Mouse (Mus musculus) forebrain, embryonic 16.5 days (tissue): ENCODE results near the gene Emp3. TPM values are rescaled to one million over a fixed set of nuclear protein-coding genes. Genes with fewer than 3 reads are reported as not detected.
"Not testable (repeated sequence)": the region's sequence is repeated elsewhere in the genome, so short reads cannot be mapped to it uniquely, and the experiment has no call there.

Experiments used
- ATAC-seq: fragments of 200-750 bp; cut with Nextera tagmentation; 2 replicates; pipeline ENCODE4 v1.8.0; 2017; ENCODE audit warnings: mild to moderate bottlenecking, moderate library complexity
- H3K27ac ChIP-seq: fragments of 300-500 bp; sonication (generic); 2 replicates; pipeline ENCODE4 v1.5.1; 2014; ENCODE audit warnings: low read length, control low read depth
- H3K27me3 ChIP-seq: fragments of 300-500 bp; sonication (generic); replicated peaks from 2 replicates; pipeline ENCODE4 v1.6.1; 2014; ENCODE audit warnings: low read length; ENCODE audit not compliant: control insufficient read depth, insufficient read depth
- H3K36me3 ChIP-seq: fragments of 300-500 bp; sonication (generic); 2 replicates; pipeline ENCODE4 v1.6.1; 2014; ENCODE audit not compliant: control insufficient read depth, insufficient read depth
- H3K4me1 ChIP-seq: fragments of 300-500 bp; sonication (generic); replicated peaks from 2 replicates; pipeline ENCODE4 v1.6.1; 2014; ENCODE audit warnings: low read length; ENCODE audit not compliant: control insufficient read depth, insufficient read depth
- H3K4me2 ChIP-seq: fragments of 300-500 bp; sonication (generic); 2 replicates; pipeline ENCODE4 v1.6.1; 2014; ENCODE audit warnings: mild to moderate bottlenecking, low read length, control low read depth
- H3K4me3 ChIP-seq: fragments of 300-500 bp; sonication (generic); replicated peaks from 2 replicates; pipeline ENCODE4 v1.5.1; 2014; ENCODE audit warnings: mild to moderate bottlenecking, low read length, control low read depth
- H3K9ac ChIP-seq: fragments of 300-500 bp; sonication (generic); replicated peaks from 2 replicates; pipeline ENCODE4 v1.6.1; 2014; ENCODE audit warnings: low read depth, low read length, control low read depth
- H3K9me3 ChIP-seq: fragments of 300-500 bp; sonication (generic); 2 replicates; pipeline ENCODE4 v1.6.1; 2016; ENCODE audit warnings: low read length; ENCODE audit not compliant: control insufficient read depth
- WGBS: fragments of 180-500 bp; shearing (Covaris S2); extraction: QIAGEN DNeasy Blood & Tissue Kit; methylation state at CpG from one replicate; pipeline ENCODE4 v1.1.7; 2014; 5-methylcytosine and 5-hydroxymethylcytosine counted together
- polyA plus RNA-seq: library from polyadenylated mRNA; unstranded; fragments of >200 nt; fragmentation: Nextera tagmentation; extraction: Ambion mirVana; gene quantifications from 2 replicates; pipeline ENCODE4 v1.2.1, GENCODE M21; 2015

Gene Emp3
- polyA plus RNA-seq, 1 experiment from 2014 or later = 19.2 TPM

DNA sequence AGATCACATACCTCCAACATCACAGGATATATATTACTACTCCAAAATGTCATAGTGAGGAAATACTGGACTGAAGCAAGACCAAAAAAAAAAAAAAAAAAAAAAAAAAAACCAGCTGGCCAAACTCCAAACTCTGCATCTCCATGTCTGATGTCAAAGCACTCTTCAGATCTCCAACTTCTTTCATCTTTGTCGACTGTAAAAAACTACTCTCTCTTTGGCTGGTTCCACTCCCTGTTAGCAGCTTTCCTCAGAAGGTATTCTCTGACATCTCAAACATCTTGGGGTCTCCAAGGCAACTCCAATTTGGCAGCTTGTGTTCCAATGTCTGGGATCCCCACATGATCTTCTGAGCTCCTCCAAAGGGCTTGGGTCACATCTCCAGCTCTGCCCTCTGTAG lies 42.9 kb downstream of the Emp3 start, which contains the start of gene Grin2d:
Gene Grin2d, minus strand, starts transcription at position 101 of the 400 bp plus-strand sequence.
- not testable (repeated sequence) for H3K27ac ChIP-seq, ATAC-seq, H3K4me2 ChIP-seq, H3K4me3 ChIP-seq, H3K9ac ChIP-seq, H3K9me3 ChIP-seq, H3K27me3 ChIP-seq
- WGBS = 100% methylated on average over 1 of the region's 1 CpGs
- Histone ChIP-seq H3K4me1 (peaks cover 18% of the 10 kb centered on the region), H3K36me3 (peaks cover 33% of the 10 kb centered on the region)

DNA sequence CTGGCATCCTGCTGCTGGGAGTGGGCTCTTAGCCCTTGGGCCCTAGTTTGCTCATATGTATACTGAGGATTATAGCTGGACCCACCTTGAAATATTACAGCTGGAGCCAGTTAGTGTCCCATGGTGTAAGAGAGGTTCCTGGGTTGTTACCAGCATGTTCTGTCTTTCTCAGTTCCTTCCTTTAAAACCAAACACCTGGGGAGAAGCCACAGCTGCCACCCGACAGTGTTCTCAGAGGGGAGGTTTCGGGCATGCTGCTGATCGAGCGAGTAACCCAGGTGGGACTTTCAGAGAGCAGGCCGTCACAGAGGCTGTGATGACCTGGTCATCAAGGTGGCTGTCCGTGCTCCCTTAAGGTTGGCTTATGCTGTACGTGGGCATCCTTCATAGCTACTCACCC lies 44.3 kb downstream of the Emp3 start:
- ATAC-seq = no peak
- H3K27ac ChIP-seq = no peak overlapping the region
- 96% methylated on average over 7 of the region's 7 CpGs for WGBS
- no peaks in the 10 kb centered on the region for H3K9me3 ChIP-seq
- peaks cover 24% of the 10 kb centered on the region for H3K36me3 ChIP-seq
- no peak overlapping the region for H3K4me3 ChIP-seq
- H3K4me2 ChIP-seq = no peak overlapping the region
- H3K4me1 ChIP-seq = peaks cover 19% of the 10 kb centered on the region
- no peak overlapping the region for H3K9ac ChIP-seq
- H3K27me3 ChIP-seq = no peaks in the 10 kb centered on the region

DNA sequence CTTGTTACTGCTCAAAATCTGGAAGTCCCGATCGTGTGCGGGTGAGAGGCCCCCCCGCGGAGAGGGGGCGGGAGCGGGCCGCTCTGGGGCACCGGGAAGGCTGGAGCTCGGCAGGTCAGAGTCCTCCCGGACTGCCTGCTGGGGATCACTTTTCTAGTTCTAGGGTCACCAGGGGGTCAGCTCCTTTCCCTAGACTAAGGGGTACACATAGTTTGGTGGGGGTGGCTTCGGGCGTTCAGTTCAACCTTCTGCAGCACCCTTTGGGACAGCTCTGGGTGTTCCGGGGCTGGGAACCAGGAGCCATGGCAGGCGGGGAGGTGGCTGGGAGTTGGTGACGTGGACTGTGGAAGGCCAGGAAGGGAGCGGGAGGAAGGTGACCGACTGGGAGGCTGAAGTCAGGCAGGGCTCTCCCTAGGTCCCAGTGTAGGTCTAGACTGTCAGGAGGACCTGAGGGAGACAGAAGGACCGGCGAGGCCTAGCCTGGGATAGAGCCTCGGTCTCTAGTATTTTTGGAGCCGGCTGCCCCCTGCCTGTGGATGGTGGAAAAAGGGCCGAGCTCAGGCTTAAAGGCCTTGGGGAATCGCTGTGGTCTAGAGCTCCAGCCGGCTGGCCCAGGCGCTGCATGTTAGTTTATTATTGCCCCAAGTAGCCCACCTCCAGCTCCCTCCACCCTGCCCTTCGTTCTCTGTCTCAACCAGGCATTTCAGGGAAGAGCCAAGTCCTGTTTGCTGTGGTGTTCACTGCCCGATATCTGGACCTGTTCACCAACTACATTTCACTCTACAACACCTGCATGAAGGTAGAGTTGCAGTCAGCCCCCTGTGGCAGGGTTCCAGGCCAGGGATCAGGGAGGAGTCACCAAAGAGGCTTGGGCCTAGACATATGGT lies 47.9 kb downstream of the Emp3 start:
- H3K36me3 ChIP-seq = peaks cover 11% of the 10 kb centered on the region
- H3K4me2 ChIP-seq = peak overlapping the region; percentile 60
- H3K4me3 ChIP-seq = peak overlapping the region; percentile 66
- no peaks in the 10 kb centered on the region for H3K9me3 ChIP-seq
- peak overlapping the region; percentile 96 for H3K9ac ChIP-seq
- peak; percentile 35 for ATAC-seq
- 3% methylated on average over 28 of the region's 28 CpGs for WGBS
- H3K4me1 ChIP-seq = peaks cover 41% of the 10 kb centered on the region
- peaks cover 5% of the 10 kb centered on the region; the same call in 1 of the 2 replicates for H3K27me3 ChIP-seq
- H3K27ac ChIP-seq = peak overlapping the region; percentile 82

DNA sequence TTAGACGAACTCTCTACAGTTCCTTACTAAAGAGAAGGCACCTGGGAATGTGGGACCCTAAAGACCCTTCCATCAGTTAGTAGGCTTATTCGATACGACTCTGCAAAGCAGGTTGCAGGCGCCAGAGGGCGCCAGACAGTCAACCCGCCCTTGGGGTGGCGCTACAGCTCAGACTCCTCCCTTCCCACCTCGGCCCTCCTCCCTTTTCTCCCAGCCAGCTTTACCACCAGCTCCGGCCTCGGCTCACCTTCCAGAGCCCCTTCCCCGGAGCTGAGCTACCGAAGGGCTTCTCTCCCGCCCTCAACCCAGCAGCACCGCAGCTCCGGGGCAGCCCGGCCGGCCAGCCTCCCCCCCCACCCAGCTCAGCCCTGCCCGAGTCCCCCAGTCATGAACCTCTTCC lies 48.6 kb downstream of the Emp3 start, which contains the start of gene Kdelr1:
Gene Kdelr1, plus strand, starts transcription at position 149 of the 400 bp plus-strand sequence.
- Histone ChIP-seq H3K36me3 (peaks cover 7% of the 10 kb centered on the region), H3K9me3 (no peaks in the 10 kb centered on the region), H3K4me1 (peaks cover 48% of the 10 kb centered on the region), H3K9ac (peak within 1 kb of the TSS; percentile 96), H3K4me3 (peak within 1 kb of the TSS; percentile 66), H3K27ac (peak within 1 kb of the TSS; percentile 82), H3K4me2 (peak within 1 kb of the TSS; percentile 60), H3K27me3 (peaks cover 5% of the 10 kb centered on the region; the same call in 1 of the 2 replicates)
- under 1% methylated on average over 18 of the region's 18 CpGs for WGBS
- peak; percentile 77 for ATAC-seq

DNA sequence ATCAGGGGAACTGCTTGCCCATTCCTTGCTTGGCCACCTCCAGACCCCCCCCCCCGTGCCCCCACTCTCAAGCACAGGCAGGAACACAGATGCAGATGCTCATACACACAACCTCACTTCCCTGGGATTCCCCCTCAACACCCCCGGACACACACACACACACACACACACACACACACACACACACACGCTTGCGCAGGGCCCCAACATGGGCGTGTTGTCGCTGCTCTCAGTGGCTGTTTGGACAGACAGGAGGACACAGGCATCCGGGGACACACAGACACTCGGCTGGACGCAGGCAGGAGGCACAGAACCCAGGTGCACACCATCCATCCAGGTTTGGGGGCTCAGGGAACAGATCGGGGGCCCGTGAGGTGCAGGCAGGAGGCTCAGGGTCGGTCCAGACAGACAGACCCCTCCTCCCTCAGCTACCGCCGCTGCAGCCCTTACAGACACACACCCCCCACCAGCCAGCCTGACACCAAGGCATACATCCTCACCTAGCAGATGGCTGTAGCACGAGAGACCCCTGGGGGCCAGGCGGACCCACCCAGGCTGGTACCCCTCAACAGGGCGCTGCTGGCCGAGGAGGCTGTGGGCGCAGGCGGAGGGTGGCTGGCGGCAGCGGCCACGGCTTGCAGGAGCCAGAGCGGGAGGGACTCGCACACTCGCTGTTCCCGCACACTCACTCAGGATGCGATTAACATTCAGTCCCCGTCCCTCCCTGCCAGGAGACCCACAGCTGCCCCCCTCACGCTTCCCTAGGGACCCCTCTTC lies 50.7 kb downstream of the Emp3 start:
- Histone ChIP-seq H3K4me2 (peak overlapping the region; percentile 57), H3K9me3 (no peaks in the 10 kb centered on the region), H3K4me1 (peaks cover 61% of the 10 kb centered on the region), H3K27me3 (peaks cover 5% of the 10 kb centered on the region; the same call in 1 of the 2 replicates), H3K9ac (peak overlapping the region; percentile 62), H3K36me3 (no peaks in the 10 kb centered on the region), H3K27ac (no peak overlapping the region), H3K4me3 (peak overlapping the region; percentile 38)
- no peak for ATAC-seq
- WGBS = under 1% methylated on average over 28 of the region's 30 CpGs

DNA sequence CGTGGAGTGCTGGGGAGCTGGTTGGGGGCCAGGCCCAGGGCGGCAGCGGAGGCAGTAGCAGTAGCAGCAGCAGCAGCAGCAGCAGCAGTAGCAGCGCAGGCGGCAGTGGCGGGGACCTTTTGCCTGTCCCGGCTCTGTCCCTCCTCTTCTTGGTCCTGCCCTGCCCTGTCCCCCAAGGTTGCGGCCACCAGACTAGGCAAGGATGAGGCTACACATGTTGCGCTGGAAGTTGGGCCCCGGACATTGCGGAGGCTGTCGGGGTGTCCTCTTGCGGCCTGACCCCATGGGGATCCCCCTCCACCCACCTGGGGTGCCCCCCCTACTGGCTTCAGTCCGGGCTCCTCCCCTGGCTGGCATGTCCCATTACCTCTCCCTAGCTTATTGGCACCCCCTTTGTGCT lies 51.4 kb downstream of the Emp3 start:
- no peaks in the 10 kb centered on the region for H3K36me3 ChIP-seq
- H3K4me3 ChIP-seq = peak overlapping the region; percentile 38
- H3K9me3 ChIP-seq = no peaks in the 10 kb centered on the region
- WGBS = 2% methylated on average over 13 of the region's 14 CpGs
- no peak for ATAC-seq
- H3K4me1 ChIP-seq = peaks cover 58% of the 10 kb centered on the region
- H3K4me2 ChIP-seq = peak overlapping the region; percentile 57
- no peak overlapping the region for H3K27ac ChIP-seq
- H3K9ac ChIP-seq = peak overlapping the region; percentile 24; the same call in 1 of the 2 replicates
- peaks cover 5% of the 10 kb centered on the region; the same call in 1 of the 2 replicates for H3K27me3 ChIP-seq

DNA sequence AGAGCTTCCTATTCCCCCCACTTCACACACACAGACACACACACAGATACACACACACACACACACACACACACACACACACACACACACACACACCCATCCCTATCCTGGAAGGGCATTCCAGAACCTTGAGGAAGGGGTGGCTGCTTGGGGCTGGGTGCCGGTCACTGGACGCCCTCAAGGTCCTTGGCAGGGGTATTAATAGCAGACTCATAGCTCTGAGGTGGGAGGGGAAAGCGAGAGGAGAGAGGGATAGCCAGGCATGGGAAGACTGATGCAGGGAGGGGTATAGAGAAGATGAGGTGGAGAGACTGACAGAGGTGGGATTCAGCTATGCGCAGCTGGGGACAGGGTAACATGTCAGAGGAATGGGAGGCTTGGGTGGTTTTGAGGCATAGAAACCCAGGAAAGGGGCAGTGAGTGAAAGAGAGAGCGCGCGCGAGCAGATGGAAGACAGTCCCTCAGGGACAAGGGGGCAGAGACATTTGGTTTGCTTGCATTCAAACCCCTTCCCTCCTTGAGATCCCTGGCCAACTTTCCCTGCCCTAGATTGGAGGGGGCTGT lies 52.0 kb downstream of the Emp3 start:
- 24% methylated on average over 8 of the region's 8 CpGs for WGBS

More for the DNA sequence above, 52.0 kb downstream of the Emp3 start:
- H3K4me2 ChIP-seq = peak overlapping the region; percentile 57
- H3K9ac ChIP-seq = 0 out of 2 replicates have a peak overlapping the region, but pooled peaks have one; percentile 22
- peaks cover 5% of the 10 kb centered on the region; the same call in 1 of the 2 replicates for H3K27me3 ChIP-seq
- peaks cover 52% of the 10 kb centered on the region for H3K4me1 ChIP-seq
- no peaks in the 10 kb centered on the region for H3K9me3 ChIP-seq
- no peaks in the 10 kb centered on the region for H3K36me3 ChIP-seq
- peak overlapping the region; percentile 38 for H3K4me3 ChIP-seq
- H3K27ac ChIP-seq = no peak overlapping the region
- ATAC-seq = no peak
